Mouse (Mus musculus) forelimb bud, embryonic 11.5 days (tissue): Measurements from ENCODE around the gene Zfp618.

Experiments
- DNase-seq: peaks from one replicate; pipeline ENCODE4 v3.0.0-alpha.2; 2012; ENCODE audit warnings: low read depth, low spot score

Gene Zfp618

GRCm38 (mm10) chr4:63031240-63031639 is 65.9 kb downstream of the Zfp618 start:
- no peak for DNase-seq

- no peak for DNase-seq
These were observed 67.2 kb downstream of the Zfp618 start for GRCm38 (mm10) chr4:63032581-63033006.

DNA sequence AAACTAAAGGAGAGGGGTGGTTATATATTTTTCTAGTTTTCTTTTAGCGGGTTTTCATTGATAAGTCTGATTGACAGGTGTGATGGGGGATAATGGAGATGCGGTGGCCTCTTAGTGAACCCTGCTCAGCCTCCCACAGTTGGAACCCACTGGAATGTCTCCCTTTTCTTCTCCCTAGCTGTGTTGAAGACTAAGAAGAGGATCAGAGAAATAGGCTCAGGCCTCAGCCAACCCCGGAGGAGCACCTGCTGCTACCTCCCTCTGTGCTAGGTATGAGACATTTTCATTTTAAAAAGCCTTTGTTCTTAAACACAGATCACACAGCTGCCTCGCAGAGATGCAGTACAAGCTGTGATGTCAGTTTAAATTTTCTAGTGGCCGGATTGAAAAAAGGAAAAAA is 68.4 kb downstream of the Zfp618 start:
- DNase-seq, result no peak

DNA sequence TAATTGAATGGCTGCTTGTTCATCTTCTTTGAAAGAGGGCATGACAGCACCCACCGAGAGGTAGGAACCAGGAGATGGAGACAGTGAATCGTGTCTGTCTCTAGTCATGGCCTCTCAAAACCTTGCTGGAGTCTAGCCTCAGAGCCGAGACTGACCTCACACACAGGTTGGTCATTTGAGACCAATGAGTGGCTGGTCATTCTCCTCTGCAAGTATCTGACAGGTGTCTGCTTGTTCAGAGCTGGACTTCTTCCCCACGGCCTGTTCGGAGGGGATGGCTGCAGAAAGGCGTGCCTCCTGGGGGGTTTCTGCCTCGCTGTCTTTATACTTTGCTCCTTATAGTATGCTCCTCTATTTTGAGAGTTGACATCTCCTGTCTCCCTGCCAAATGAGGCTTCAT is 70.6 kb downstream of the Zfp618 start:
- no peak for DNase-seq

DNA sequence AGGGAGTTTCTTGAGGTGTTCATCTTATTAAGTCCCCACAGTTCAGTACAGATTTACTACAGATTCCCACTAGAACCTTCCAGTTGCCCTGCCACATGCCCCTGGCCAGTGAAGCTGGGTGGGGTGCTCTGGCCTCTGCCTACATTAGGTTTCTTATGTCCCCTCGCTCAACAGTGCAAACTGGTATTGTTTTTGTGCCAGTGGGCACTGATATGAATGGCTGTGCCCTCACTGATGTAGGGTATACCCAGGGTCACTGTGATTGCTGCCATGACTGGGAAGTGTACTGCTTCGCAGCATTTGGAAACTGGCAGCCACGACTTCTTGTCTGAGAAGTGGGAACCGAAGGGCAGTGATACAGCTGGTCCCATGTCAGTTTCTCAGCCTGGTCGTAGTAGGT is 71.4 kb downstream of the Zfp618 start:
- no peak for DNase-seq

DNA sequence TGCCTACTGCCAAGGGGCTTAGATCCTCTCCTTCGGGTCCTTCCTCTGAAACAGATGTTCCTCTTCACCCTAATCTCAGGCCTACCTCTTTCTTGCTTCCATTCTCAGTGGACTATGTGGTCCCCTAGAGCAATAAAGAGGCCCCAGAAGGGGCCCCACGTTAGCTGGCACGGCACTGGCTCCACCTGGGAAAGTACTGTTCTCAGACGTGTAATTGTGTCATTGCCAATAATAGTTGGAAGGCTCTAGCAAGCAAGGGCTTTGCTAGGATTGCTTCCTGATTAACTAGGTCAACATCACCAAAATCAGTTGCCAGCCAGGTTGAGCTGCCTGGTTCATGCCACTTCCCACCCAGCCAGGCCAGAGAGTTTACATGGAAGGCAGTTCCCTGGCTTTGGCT is 72.2 kb downstream of the Zfp618 start:
- DNase-seq, result no peak

GRCm38 (mm10) chr4:63038265-63038664 is 72.9 kb downstream of the Zfp618 start:
- no peak for DNase-seq

GRCm38 (mm10) chr4:63038937-63039336 is 73.6 kb downstream of the Zfp618 start:
- DNase-seq, result no peak

DNA sequence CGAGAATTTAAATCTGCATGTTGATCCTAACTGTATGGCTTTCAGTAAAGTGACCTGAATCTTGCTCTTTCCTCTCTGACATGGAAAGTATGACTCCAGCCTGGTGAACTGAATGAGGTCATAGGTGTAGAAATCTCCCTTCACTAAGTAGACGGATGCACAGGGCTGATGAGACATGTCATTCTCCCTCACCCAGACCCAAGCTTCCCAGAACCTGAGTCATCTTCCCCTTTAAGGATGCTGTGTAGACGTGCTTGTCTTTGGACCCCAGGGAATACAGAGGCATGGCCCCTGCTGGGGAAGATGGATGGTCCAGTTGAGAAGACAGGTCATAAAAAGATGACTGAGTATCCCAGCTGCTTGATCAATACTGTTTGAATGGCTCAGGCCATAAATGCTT is 83.2 kb downstream of the Zfp618 start:
- no peak for DNase-seq

- no peak for DNase-seq
These were observed 84.4 kb downstream of the Zfp618 start for GRCm38 (mm10) chr4:63049596-63050318.

GRCm38 (mm10) chr4:63050319-63050676 is 84.9 kb downstream of the Zfp618 start:
- no peak for DNase-seq

DNA sequence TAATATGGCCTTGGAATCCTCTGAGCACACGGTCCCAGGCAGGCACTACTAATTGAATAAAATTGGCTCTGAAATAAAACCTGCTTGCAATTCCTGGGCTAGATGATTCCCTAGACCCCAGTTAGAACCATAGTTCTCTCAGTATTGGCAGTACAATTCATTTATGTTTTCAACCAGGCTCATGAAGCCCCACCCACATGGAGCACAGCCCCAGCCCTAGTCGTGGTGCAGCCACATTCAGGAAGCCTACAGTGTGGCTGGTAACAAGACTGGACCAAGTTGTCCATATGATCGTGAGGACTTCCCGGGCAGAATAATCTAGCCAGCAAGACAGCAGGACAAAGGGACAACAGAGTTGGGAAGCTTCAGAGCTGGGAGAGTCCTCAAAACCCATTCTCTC is 85.6 kb downstream of the Zfp618 start:
- DNase-seq, result no peak

- DNase-seq, result peak; percentile 41
These were observed 86.7 kb downstream of the Zfp618 start for GRCm38 (mm10) chr4:63051940-63052661.

DNA sequence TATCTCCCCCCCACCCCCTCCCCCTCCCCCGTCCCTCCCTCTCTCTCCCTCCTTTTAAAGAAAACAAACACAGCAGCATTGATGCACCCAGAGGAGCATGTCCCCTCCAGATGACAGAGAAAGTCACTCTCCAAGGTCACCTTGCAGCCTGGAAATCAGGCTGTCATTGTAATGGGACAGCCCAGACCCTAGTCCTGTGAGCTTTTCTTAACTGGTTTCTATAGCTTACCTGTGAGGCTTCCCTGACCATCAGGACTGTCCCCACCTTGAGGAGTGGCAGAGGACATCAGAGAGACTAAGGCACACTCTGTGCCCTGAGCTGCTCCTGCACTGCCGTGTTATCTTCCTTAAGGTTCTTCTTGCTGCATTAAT is 87.3 kb downstream of the Zfp618 start:
- no peak for DNase-seq

- DNase-seq, result no peak
These were observed 89.9 kb downstream of the Zfp618 start for GRCm38 (mm10) chr4:63055216-63055745.

DNA sequence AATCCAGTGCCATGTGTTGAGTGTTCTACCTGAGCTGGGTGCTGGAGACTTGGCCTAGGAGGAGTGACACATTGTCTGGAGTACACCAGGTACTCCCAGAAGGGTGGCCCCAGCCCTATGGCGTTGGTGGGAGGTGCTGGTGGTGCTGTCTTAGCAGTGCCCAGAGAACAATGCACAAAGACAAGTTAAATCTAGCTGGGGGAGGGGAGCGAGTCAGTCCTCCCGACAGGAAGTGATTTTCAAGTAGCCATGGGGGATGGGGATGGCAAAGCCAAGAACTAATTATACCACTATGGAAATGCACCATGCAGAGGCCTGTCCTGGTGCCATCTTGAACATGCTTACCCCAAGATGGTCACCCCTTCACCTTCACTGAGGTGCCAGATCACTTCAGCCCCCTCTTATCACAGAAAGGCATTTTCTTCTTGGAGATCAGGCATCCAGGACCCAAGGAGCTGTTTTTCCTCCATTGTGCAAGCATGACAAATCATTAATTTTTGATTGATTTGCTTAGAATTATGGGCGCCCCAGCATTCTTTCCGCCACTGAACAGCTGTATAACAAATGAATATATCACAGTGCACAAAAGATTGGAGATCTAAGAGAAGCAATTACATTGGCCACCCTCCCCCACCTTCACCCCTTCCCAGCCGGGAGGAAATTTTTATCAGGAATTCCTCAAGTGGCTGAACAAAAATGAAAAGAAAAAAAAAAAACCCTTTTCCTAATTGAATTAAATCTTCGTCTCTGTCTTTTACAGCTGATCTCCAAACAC is 91.5 kb downstream of the Zfp618 start:
- DNase-seq, result peak; percentile 65

DNA sequence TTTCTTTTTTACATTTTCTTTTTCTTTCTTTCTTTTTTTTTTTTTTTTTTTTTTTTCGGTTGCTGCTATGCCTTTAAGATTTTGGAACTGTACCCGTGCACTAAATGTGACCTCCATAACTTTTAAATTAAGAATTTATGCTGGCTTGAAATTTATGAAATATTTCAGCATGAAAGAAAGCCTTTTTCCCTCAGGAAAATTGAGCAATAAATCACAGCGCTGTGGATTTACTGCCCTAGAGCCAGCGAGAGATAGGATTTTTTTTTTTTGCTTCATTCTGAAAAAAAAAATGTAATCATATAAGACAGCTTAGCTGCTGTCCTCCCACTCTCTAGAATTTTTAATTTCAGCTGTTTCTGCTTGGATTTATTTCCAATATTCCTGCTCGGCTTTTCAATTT is 92.2 kb downstream of the Zfp618 start:
- DNase-seq, result peak; percentile 63

GRCm38 (mm10) chr4:63058686-63059085 is 93.3 kb downstream of the Zfp618 start:
- DNase-seq, result no peak

DNA sequence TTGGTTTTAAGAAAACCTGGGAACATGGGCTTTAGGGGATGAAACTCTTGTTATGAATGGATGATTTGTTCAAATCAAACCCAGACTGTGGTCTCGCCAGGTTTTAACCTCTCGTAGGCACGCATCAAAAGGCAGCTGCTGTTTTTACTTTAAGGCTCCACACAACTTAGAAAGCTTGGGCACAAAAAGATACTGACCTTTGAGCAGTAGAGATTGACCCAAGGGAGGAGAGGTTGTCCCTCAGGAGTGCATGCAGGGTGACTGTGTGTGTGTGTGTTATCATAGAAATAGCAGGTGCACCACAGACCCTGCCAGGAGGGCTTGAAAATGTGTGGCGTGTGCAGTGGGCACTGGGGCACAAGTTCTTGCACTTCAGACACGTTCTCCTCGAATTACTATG is 95.0 kb downstream of the Zfp618 start:
- no peak for DNase-seq

DNA sequence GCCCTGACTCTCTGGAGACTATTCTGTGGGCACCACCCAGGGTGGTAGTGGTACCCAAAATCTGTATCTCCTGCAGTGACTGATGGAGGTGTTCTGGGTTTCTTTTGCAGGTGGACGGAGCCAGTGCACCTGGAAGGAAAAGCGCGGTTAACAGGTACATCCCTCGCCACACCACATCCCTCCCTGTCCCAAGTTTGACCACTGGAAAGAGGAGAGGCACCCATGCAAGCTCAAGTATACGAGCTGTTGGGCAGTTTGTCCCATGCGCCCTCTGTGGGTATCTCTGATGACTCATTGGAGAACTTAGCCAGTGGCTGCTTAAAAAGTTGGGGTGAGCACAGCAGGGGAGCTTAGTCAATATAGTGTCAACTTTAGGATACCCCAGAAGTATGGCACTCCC is 96.0 kb downstream of the Zfp618 start:
- DNase-seq, result no peak

GRCm38 (mm10) chr4:63063360-63063759 is 98.0 kb downstream of the Zfp618 start:
- no peak for DNase-seq

- DNase-seq, result no peak
These were observed 99.5 kb downstream of the Zfp618 start for GRCm38 (mm10) chr4:63064911-63065310.
